Mouse (Mus musculus) neural tube, embryonic 14.5 days (tissue): Measurements from ENCODE around the gene Fbxw7. TPM values are rescaled to one million over a fixed set of nuclear protein-coding genes. Genes with fewer than 3 reads are reported as not detected.
A peak's percentile ranks its signal among the peaks of the same experiment; 100 is the strongest.

Experiments
- ATAC-seq: fragments of 200-750 bp; cut with Nextera tagmentation; 2 replicates; pipeline ENCODE4 v1.8.0; 2017; ENCODE audit warnings: low read depth, mild to moderate bottlenecking, moderate TSS enrichment, moderate library complexity
- H3K27ac ChIP-seq: fragments of 300-500 bp; sonication (generic); 2 replicates; pipeline ENCODE4 v1.5.1; 2014; ENCODE audit warnings: low read depth, mild to moderate bottlenecking, control low read depth, low read length, moderate library complexity, mixed read lengths
- H3K27me3 ChIP-seq: fragments of 300-500 bp; sonication (generic); 2 replicates; pipeline ENCODE4 v1.6.1; 2014; ENCODE audit warnings: low read length; ENCODE audit not compliant: control insufficient read depth, insufficient read depth
- H3K36me3 ChIP-seq: fragments of 300-500 bp; sonication (generic); 2 replicates; pipeline ENCODE4 v1.6.1; 2014; ENCODE audit warnings: low read length, mixed read lengths; ENCODE audit not compliant: control insufficient read depth, insufficient read depth
- H3K4me1 ChIP-seq: fragments of 300-500 bp; sonication (generic); 2 replicates; pipeline ENCODE4 v1.6.1; 2014; ENCODE audit warnings: low read length; ENCODE audit not compliant: control insufficient read depth, insufficient read depth
- H3K4me2 ChIP-seq: fragments of 300-500 bp; sonication (generic); 2 replicates; pipeline ENCODE4 v1.6.1; 2014; ENCODE audit warnings: mild to moderate bottlenecking, low read depth, low read length, control low read depth
- H3K4me3 ChIP-seq: fragments of 300-500 bp; sonication (generic); 2 replicates; pipeline ENCODE4 v1.5.1; 2014; ENCODE audit warnings: low read depth, low read length, control low read depth, mixed read lengths
- H3K9ac ChIP-seq: fragments of 300-500 bp; sonication (generic); replicated peaks from 2 replicates; pipeline ENCODE4 v1.6.1; 2014; ENCODE audit warnings: low read depth, mild to moderate bottlenecking, control low read depth, low read length, mixed read lengths
- H3K9me3 ChIP-seq: fragments of 300-500 bp; sonication (generic); 2 replicates; pipeline ENCODE4 v1.6.1; 2016; ENCODE audit warnings: low read length; ENCODE audit not compliant: control insufficient read depth
- WGBS: fragments of 180-500 bp; shearing (Covaris S2); extraction: QIAGEN DNeasy Blood & Tissue Kit; methylation state at CpG from one replicate; pipeline ENCODE4 v1.1.7; 2014; 5-methylcytosine and 5-hydroxymethylcytosine counted together
- polyA plus RNA-seq: library from polyadenylated mRNA; unstranded; fragments of >200 nt; fragmentation: Nextera tagmentation; extraction: Ambion mirVana; gene quantifications from 2 replicates; pipeline ENCODE4 v1.2.1, GENCODE M21; 2014

Gene Fbxw7
- polyA plus RNA-seq, 1 experiment from 2014 or later: 62.8 TPM

GRCm38 (mm10) chr3:84865684-84866083 is 50.6 kb downstream of the Fbxw7 start:
- H3K4me2 ChIP-seq: no peak overlapping the region
- 79% methylated on average over 3 of the region's 3 CpGs for WGBS
- H3K27me3 ChIP-seq: no peaks in the 10 kb centered on the region
- no peak overlapping the region for H3K4me3 ChIP-seq
- no peak overlapping the region for H3K27ac ChIP-seq
- no peaks in the 10 kb centered on the region for H3K9me3 ChIP-seq
- ATAC-seq: no peak
- H3K9ac ChIP-seq: no peak overlapping the region
- H3K4me1 ChIP-seq: peaks cover 7% of the 10 kb centered on the region; the same call in 1 of the 2 replicates
- no peaks in the 10 kb centered on the region for H3K36me3 ChIP-seq

DNA sequence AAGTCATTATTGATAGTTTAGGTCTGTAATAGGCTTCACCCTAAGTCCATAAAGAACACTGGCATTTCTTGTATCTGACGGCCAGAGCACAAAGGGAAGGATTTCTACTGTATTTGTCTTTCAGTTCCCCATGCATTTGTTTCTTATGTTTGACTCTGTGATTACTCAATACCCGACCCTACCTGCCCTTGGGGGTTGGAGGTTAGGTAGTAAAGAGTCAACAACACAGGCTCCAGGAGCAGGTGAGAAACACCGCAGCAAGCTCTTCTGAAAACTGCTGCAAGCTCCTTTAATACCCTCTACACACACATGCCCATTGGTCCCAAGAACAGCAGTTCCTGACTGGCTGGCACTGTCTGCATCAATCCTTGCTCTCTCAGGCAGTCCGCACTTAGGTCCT is 51.8 kb downstream of the Fbxw7 start:
- Histone ChIP-seq H3K27ac (no peak overlapping the region), H3K9ac (no peak overlapping the region), H3K9me3 (no peaks in the 10 kb centered on the region), H3K4me2 (no peak overlapping the region), H3K36me3 (no peaks in the 10 kb centered on the region), H3K4me3 (no peak overlapping the region), H3K27me3 (no peaks in the 10 kb centered on the region), H3K4me1 (peaks cover 7% of the 10 kb centered on the region; the same call in 1 of the 2 replicates)
- WGBS: 69% methylated on average over 4 of the region's 4 CpGs
- ATAC-seq: no peak

- ATAC-seq: no peak
- Histone ChIP-seq H3K4me2 (no peak overlapping the region), H3K27me3 (no peaks in the 10 kb centered on the region), H3K4me3 (no peak overlapping the region), H3K4me1 (peaks cover 7% of the 10 kb centered on the region; the same call in 1 of the 2 replicates), H3K9ac (no peak overlapping the region), H3K36me3 (no peaks in the 10 kb centered on the region), H3K27ac (no peak overlapping the region), H3K9me3 (no peaks in the 10 kb centered on the region)
- 55% methylated on average over 1 of the region's 1 CpGs for WGBS
These were observed 52.4 kb downstream of the Fbxw7 start for GRCm38 (mm10) chr3:84867434-84867975.

DNA sequence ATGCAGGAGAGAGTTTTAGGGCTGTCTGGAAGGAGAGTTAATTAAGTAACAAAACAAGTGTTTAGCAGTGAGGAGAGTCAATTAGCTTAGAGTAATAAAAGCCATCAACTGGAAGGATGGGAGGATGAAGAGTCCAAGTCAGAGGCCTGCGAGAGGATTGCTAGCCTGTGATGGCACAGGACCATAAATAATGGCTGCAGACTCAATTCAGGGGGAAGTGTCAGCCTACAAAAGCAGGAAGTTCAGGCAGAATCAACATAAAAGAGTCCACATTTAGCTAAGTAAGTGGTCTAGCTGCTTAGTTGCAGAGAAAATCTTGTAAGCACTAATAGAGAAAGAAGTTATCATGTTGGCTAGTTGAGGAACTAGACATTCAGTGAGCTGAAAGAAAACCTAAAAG is 52.9 kb downstream of the Fbxw7 start:
- H3K4me3 ChIP-seq: no peak overlapping the region
- peaks cover 7% of the 10 kb centered on the region; the same call in 1 of the 2 replicates for H3K4me1 ChIP-seq
- no peaks in the 10 kb centered on the region for H3K36me3 ChIP-seq
- 3% methylated on average over 1 of the region's 1 CpGs for WGBS
- H3K9me3 ChIP-seq: no peaks in the 10 kb centered on the region
- ATAC-seq: peak; percentile 58; the same call in 1 of the 2 replicates
- no peak overlapping the region for H3K27ac ChIP-seq
- H3K4me2 ChIP-seq: no peak overlapping the region
- no peak overlapping the region for H3K9ac ChIP-seq
- no peaks in the 10 kb centered on the region for H3K27me3 ChIP-seq

- Histone ChIP-seq H3K4me2 (no peak overlapping the region), H3K4me3 (no peak overlapping the region), H3K27me3 (no peaks in the 10 kb centered on the region), H3K9me3 (no peaks in the 10 kb centered on the region), H3K4me1 (peaks cover 7% of the 10 kb centered on the region; the same call in 1 of the 2 replicates), H3K9ac (no peak overlapping the region), H3K27ac (no peak overlapping the region), H3K36me3 (no peaks in the 10 kb centered on the region)
- no peak for ATAC-seq
These were observed 55.1 kb downstream of the Fbxw7 start for GRCm38 (mm10) chr3:84870126-84870525.

DNA sequence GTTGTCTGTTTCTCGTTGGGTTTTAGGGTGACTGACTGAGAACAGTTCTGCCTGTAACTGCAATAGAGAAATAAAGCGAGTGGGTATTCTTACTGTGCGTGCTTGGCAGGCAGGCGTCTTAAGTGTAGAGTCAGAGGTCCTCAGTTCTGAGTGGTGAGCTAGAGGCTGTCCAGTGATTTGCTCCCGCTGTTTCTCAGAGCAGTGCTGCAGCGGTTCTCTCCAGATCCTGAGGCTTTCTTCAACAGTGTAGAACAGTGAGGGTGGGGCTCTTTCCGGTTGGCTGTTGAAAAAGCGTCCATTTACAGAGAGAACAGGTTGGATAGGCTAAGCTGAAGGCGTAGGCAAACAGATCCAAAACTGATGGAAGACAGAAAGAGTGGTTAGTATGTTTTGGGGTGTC is 60.2 kb downstream of the Fbxw7 start:
- 81% methylated on average over 9 of the region's 9 CpGs for WGBS
- Histone ChIP-seq H3K4me1 (no peaks in the 10 kb centered on the region), H3K27ac (no peak overlapping the region), H3K4me3 (no peak overlapping the region), H3K9me3 (no peaks in the 10 kb centered on the region), H3K36me3 (no peaks in the 10 kb centered on the region), H3K9ac (no peak overlapping the region), H3K27me3 (no peaks in the 10 kb centered on the region), H3K4me2 (no peak overlapping the region)
- ATAC-seq: no peak

GRCm38 (mm10) chr3:84876211-84876610 is 61.1 kb downstream of the Fbxw7 start:
- H3K27me3 ChIP-seq: no peaks in the 10 kb centered on the region
- no peaks in the 10 kb centered on the region for H3K4me1 ChIP-seq
- H3K9ac ChIP-seq: no peak overlapping the region
- WGBS: 80% methylated on average over 4 of the region's 4 CpGs
- H3K9me3 ChIP-seq: no peaks in the 10 kb centered on the region
- ATAC-seq: peak; percentile 44; the same call in 1 of the 2 replicates
- no peak overlapping the region for H3K27ac ChIP-seq
- no peaks in the 10 kb centered on the region for H3K36me3 ChIP-seq
- no peak overlapping the region for H3K4me3 ChIP-seq
- H3K4me2 ChIP-seq: no peak overlapping the region

DNA sequence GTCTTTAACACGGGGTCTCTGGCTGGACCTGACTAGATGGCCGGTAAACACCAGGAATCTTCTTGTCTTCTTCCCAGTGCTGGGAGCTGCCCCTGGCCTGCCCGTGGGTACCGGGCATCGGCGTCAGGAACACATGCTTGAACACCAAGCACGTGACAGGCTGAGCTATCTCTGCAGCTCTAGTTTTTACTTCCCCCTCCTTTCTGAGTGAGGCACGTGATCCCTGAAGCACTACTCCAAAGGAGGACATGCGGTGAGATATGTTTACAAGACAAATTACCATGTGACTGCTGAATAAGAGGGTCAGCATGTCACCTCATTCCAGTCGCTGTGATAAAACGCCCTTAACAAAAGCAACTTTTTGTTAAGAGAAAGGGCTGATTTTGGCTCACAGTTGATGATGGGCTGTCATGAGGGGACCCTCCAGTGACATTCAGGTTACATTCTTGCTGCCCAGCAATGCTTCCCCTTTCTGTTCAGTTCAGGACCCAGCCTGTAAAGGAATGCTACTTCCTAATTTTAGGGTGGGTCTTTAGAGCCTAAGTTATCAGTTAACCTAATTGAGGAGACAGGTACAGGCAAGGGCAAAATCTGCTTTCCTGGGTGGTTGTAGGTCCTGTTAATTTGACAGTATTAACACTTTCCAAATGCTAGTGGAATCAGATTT is 68.9 kb downstream of the Fbxw7 start:
- 37% methylated on average over 11 of the region's 11 CpGs for WGBS
- no peak overlapping the region for H3K9ac ChIP-seq
- no peaks in the 10 kb centered on the region for H3K36me3 ChIP-seq
- H3K4me3 ChIP-seq: no peak overlapping the region
- H3K4me2 ChIP-seq: no peak overlapping the region
- ATAC-seq: 0 out of 2 replicates have a peak, but pooled peaks have one; percentile 51
- no peaks in the 10 kb centered on the region for H3K4me1 ChIP-seq
- H3K27ac ChIP-seq: no peak overlapping the region
- no peaks in the 10 kb centered on the region for H3K27me3 ChIP-seq
- H3K9me3 ChIP-seq: no peaks in the 10 kb centered on the region

- no peak for ATAC-seq
- WGBS: 78% methylated on average over 1 of the region's 1 CpGs
- Histone ChIP-seq H3K4me3 (no peak overlapping the region), H3K9ac (no peak overlapping the region), H3K27me3 (no peaks in the 10 kb centered on the region), H3K4me2 (no peak overlapping the region), H3K36me3 (no peaks in the 10 kb centered on the region), H3K9me3 (no peaks in the 10 kb centered on the region), H3K4me1 (no peaks in the 10 kb centered on the region), H3K27ac (no peak overlapping the region)
These were observed 74.6 kb downstream of the Fbxw7 start for GRCm38 (mm10) chr3:84889648-84890047.
